Mouse (Mus musculus): Measurements from ENCODE around the gene Rpl41.
"Not testable (repeated sequence)": the region's sequence is repeated elsewhere in the genome, so short reads cannot be mapped to it uniquely, and the experiment has no call there.

Rpl41 gene

GRCm38 (mm10) chr10:128556286-128556685, 7.2 kb upstream of the Rpl41 start:
- DNase-seq (ENCODE audit: low spot score in 2 of 2) = no peak

- not testable (repeated sequence) for DNase-seq (ENCODE audit: low spot score in 2 of 2)
Observed at GRCm38 (mm10) chr10:128555567-128555966, 6.5 kb upstream of the Rpl41 start.

DNA sequence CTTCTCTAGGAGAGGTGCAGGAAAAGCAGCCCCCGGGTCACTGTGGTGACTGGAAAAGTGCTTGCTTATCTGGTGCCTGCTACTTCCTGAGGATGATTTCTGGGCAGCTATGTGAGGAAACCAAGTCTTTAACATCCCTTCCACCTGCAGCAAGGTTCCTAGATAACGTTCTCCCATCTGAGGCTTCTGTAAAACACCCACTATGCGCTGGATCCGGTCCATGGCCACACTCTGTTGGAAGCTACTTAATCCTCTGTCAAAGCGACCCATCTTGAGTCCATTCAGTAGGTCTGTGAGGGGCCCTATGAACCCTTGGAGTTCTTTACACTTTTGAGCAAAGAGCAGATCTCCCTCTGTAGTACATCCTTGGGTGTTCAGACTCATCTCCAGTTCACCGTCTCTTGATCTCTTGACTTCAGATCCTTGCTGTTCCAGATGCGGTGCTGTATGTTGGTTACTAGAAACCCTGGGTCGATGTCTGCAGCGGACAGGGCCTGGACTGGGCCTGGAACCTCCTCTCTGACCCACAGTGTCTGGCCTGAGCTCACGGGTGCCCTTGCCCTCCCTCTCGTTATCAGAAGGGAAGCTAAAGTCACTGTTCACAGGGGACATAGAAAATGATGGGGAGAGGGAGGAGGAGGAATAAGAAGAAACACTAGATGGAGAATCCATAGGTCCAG, 1.2 kb upstream of the Rpl41 start:
- not testable (repeated sequence) for DNase-seq (ENCODE audit: low spot score in 2 of 2)

GRCm38 (mm10) chr10:128549682-128550057, 565 bp upstream of the Rpl41 start:
- DNase-seq (ENCODE audit: low spot score in 2 of 2) = peak in 1 of 2 experiments; percentile 32

- not testable (repeated sequence) for DNase-seq (ENCODE audit: low spot score in 2 of 2)
Observed at GRCm38 (mm10) chr10:128548051-128548791, 884 bp downstream of the Rpl41 start.

DNA sequence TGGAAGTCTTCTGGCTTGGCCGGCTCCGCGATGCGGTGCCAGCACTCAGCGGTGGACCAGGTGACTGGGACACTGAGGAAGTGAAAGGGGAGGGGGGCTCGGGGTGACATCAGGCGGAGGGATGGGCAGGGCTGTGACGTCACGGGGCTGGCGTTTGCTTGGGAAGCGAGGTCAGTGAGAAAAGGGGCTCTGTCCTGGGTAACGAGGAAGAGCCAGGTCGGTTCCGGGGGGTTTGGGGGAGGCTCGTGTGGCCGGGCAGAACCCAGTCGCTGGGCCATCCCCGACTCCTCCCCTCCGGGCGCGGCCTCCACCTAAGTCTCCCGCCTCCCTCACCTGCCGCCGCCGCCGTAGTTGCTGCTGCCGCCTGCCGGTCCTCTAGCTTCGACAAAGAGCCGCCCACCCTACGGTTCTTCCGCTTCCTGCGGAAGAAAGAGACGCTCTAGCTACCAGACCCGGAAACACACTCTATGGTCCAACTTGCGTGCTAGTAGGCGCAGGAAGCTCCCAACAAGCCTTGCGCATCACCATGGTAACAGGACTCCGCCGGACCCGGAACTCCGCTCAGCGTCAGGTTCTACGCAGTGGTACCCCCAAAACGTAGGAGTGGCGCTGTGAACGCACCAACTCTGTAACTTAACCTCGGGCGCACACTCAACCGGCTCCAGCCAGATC, 1.6 kb downstream of the Rpl41 start, which contains the start of gene Zc3h10:
Zc3h10 (minus strand) TSS at position 414 of the 672 bp plus-strand sequence.
- DNase-seq (ENCODE audit: low spot score in 2 of 2) = peak; percentile 96 to 97

GRCm38 (mm10) chr10:128546787-128547186, 2.3 kb downstream of the Rpl41 start:
- no peak for DNase-seq (ENCODE audit: low spot score in 2 of 2)

DNA sequence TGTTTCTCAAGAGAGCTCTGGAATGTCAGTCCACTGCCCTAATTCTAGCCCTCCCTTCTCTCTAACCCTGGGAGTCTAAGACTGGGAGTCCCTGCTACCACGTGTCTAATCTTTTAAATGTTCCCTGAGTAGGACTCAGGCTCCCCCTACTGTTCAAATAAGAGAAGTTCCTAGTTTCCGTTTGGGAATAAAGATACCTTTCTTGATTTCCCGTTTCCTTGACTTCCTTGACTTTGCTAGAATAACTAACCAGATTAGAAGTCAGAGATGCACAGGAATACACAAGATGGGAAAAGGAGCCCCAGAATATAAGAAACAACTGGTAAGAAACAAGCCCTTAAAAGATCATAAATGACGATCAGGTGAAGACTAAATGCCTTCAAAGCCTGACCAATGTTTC, 2.7 kb downstream of the Rpl41 start:
- no peak for DNase-seq (ENCODE audit: low spot score in 2 of 2)

DNA sequence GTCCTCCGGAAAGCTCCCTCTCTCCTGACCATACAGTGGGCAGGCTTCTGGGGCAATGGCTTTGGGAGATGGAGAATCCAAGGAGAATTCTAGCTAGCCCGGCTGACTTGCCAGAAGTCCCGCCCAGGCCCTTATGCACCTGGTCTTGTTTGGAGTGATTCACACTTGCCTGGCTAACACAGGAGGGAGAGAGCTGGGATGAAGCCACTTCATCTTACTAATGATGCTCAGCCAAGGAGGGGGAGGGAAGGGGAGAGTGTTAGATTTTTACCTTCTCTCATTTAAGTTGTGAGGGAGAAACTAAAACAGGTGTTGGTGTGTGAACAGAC, 3.6 kb downstream of the Rpl41 start:
- no peak for DNase-seq (ENCODE audit: low spot score in 2 of 2)

GRCm38 (mm10) chr10:128544674-128545569, 4.2 kb downstream of the Rpl41 start:
- no peak for DNase-seq (ENCODE audit: low spot score in 2 of 2)

GRCm38 (mm10) chr10:128544151-128544657, 4.9 kb downstream of the Rpl41 start:
- no peak for DNase-seq (ENCODE audit: low spot score in 2 of 2)

DNA sequence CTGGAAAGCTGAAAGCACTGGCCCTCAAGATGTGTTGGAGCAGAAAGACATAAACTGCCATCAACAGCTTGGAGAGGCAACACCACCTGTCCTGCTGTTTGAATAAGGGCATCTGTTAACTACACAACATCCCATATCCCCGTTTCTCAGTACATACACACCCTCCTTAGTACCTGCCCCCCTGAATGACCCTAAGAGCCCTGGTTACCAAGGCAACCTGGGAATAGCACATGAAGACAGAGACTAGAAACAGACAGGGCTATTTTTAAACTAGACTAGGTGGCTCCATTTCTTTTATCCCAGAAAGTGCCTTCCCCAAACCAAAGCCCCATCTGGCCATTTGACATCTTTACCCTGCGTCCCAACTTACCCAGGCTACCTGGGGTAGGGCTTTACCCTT, 6.0 kb downstream of the Rpl41 start:
- DNase-seq (ENCODE audit: low spot score in 2 of 2) = no peak

GRCm38 (mm10) chr10:128538340-128538870, 10.7 kb downstream of the Rpl41 start:
- no peak for DNase-seq (ENCODE audit: low spot score in 2 of 2)

DNA sequence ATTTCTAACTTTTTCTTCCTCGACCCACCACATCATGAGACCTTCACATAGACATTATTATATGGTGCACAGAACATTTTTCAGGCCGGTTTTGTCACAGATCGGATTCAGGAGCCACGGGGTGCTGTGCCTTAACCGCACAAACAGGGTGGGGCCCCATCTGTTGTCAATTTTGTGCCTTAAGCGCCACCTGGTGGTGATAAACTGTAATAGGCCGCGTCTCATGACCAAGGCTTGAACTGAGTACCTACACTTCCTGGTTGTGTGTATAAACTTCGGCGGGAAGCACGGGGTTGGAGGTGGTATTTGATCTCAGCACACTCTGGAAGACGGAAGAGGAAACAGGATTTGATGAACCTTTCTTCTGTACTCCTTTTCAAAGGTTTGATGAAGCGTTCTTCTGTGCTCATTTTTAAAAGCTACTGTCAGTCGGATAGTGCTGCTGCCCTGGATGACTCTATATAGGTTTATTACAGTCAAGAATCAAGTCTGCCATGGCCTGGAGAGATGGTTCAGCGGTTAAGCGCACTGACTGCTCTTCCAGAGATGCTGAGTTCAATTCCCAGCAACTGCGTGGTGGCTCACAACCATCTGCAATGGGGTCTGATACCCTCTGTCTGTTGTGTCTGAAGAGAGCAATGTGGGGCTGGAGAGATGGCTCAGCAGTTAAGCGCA, 12.7 kb downstream of the Rpl41 start:
- peak in 1 of 2 experiments; percentile 95 for DNase-seq (ENCODE audit: low spot score in 2 of 2)

- no peak for DNase-seq (ENCODE audit: low spot score in 2 of 2)
Observed at GRCm38 (mm10) chr10:128535624-128536265, 13.4 kb downstream of the Rpl41 start.

GRCm38 (mm10) chr10:128535206-128535605, 13.9 kb downstream of the Rpl41 start:
- DNase-seq (ENCODE audit: low spot score in 2 of 2) = no peak

GRCm38 (mm10) chr10:128526366-128527356, 22.4 kb downstream of the Rpl41 start:
- no peak for DNase-seq (ENCODE audit: low spot score in 2 of 2)

GRCm38 (mm10) chr10:128525671-128526308, 23.3 kb downstream of the Rpl41 start, which contains the start of gene Esyt1:
Gene Esyt1, minus strand, starts transcription at chr10:128525871.
- DNase-seq (ENCODE audit: low spot score in 2 of 2) = peak; percentile 92 to 94
